In genomic region chr17:84477176-84477575, GRCm38 (mm10) we compare ENCODE assay signal across 23 mouse cellular contexts. TPM values are rescaled to one million over a fixed set of nuclear protein-coding genes. Genes with fewer than 3 reads are reported as not detected.
DNase-seq lines count a peak whose midpoint lies in the region; ATAC-seq and TF ChIP-seq lines count a peak whose summit lies in the region.
"Had no signal": no experiment of that assay in that cellular context is flagged by ENCODE, and none has a peak within 500 bp of the region (broad histone marks: within the 10 kb centered on the region; RNA-seq: fewer than 3 reads in every experiment).

No protein-coding gene starts in this region.

- peak; percentile 55 for ATAC-seq in common myeloid progenitor, adult 5-6 weeks (replicated peaks; ENCODE audit: low read depth, poor library complexity, severe bottlenecking)
- no peak for ATAC-seq in forebrain, embryonic 16.5 days
- ATAC-seq: activated CD4-positive, CD25-positive, alpha-beta regulatory T cell, adult 4 months; forebrain, embryonic 13.5 days; intestine, embryonic 16.5 days; Patski had no signal

- no peak overlapping the region for H3K4me2 ChIP-seq in forebrain, embryonic 16.5 days (ENCODE audit: low read length)
- H3K4me2 ChIP-seq: embryonic facial prominence, embryonic 13.5 days; forebrain, embryonic 13.5 days; heart, embryonic 11.5 days; heart, embryonic 15.5 days; hindbrain, embryonic 15.5 days had no signal

- no peak overlapping the region for H3K27ac ChIP-seq in forebrain, embryonic 16.5 days (ENCODE audit: low read length)
- H3K27ac ChIP-seq: embryonic facial prominence, embryonic 13.5 days; forebrain, embryonic 13.5 days; gastrocnemius, adult 2 months; heart, embryonic 15.5 days; hindbrain, embryonic 15.5 days had no signal

- DNase-seq in lung, postnatal 14 days: peak; percentile 16
- no peak for DNase-seq in lung, adult 2 months
- DNase-seq in lung, postnatal 25 days (ENCODE audit: low spot score): peak; percentile 25
- no peak for DNase-seq in ovary, postnatal 36 days (ENCODE audit: low spot score)
- DNase-seq in adrenal gland, postnatal 10 days: no peak
- DNase-seq: adrenal gland, adult 2 months; adrenal gland, postnatal 36 days; cerebellum, adult 2 months; gastrocnemius, adult 2 months; gastrocnemius, postnatal 25 days; heart, adult 18-20 months; heart, postnatal 14 days had no signal

- no peak for TF ChIP-seq POLR2A in lung, adult 2 months (IDR thresholded peaks at IDR 0.05; ENCODE audit: borderline replicate concordance, extremely low read depth, low read depth, low read length)

- H3K9me3 ChIP-seq in forebrain, embryonic 16.5 days (ENCODE audit: control insufficient read depth, low read length): no peaks in the 10 kb centered on the region
- H3K9me3 ChIP-seq: embryonic facial prominence, embryonic 13.5 days; forebrain, embryonic 13.5 days; heart, embryonic 15.5 days; hindbrain, embryonic 15.5 days had no signal

- WGBS in lung, adult 2 months: 78% methylated on average over 5 of the region's 5 CpGs
- WGBS in forebrain, embryonic 16.5 days: 91% methylated on average over 5 of the region's 5 CpGs

- H3K36me3 ChIP-seq in forebrain, embryonic 16.5 days (ENCODE audit: control insufficient read depth, insufficient read depth): no peaks in the 10 kb centered on the region
- H3K36me3 ChIP-seq: embryonic facial prominence, embryonic 13.5 days; heart, embryonic 15.5 days; hindbrain, embryonic 15.5 days had no signal

- no peaks in the 10 kb centered on the region for H3K27me3 ChIP-seq in forebrain, embryonic 16.5 days (replicated peaks; ENCODE audit: control insufficient read depth, insufficient read depth, low read length)
- H3K27me3 ChIP-seq: embryonic facial prominence, embryonic 13.5 days; forebrain, embryonic 13.5 days; heart, embryonic 15.5 days; hindbrain, embryonic 15.5 days; Patski had no signal

- no peak overlapping the region for H3K9ac ChIP-seq in forebrain, embryonic 16.5 days (replicated peaks; ENCODE audit: low read depth, low read length)
- H3K9ac ChIP-seq: embryonic facial prominence, embryonic 13.5 days; forebrain, embryonic 13.5 days; heart, embryonic 15.5 days; hindbrain, embryonic 15.5 days had no signal

- no peak overlapping the region for H3K4me3 ChIP-seq in lung, adult 2 months (replicated peaks; ENCODE audit: extremely low read depth, low read depth, low read length)
- H3K4me3 ChIP-seq in forebrain, embryonic 16.5 days (replicated peaks; ENCODE audit: low read length): no peak overlapping the region
- H3K4me3 ChIP-seq: embryonic facial prominence, embryonic 13.5 days; forebrain, embryonic 13.5 days; gastrocnemius, adult 2 months; heart, embryonic 15.5 days; hindbrain, embryonic 15.5 days had no signal

- TF ChIP-seq CTCF in lung, adult 2 months (IDR thresholded peaks at IDR 0.05; ENCODE audit: insufficient read depth, low read length): no peak

- no peaks in the 10 kb centered on the region for H3K4me1 ChIP-seq in lung, adult 2 months (ENCODE audit: control insufficient read depth, insufficient read depth, low read length)
- 0 out of 2 replicates have a peak, but pooled peaks cover 3% of the 10 kb centered on the region for H3K4me1 ChIP-seq in forebrain, embryonic 16.5 days (replicated peaks; ENCODE audit: control insufficient read depth, insufficient read depth, low read length)
- H3K4me1 ChIP-seq: hindbrain, embryonic 15.5 days had no signal

RNA-seq across cellular contexts. Expression of gene Thada, which starts 11.2 kb away (rescaled TPM):
- 10.9 and 12.8 TPM in 2 replicates for polyA plus RNA-seq in lung, adult 2 months (2012; rRNA removed)
- 38.5 and 40.6 TPM in 2 replicates for total RNA-seq in common myeloid progenitor, adult 5-6 weeks (2017)
- 10 to 100 TPM; 13.0 to 18.4 TPM for total RNA-seq in adrenal gland, postnatal 10 days (2021)
- polyA plus RNA-seq in forebrain, embryonic 16.5 days (2015; fragmentation: Nextera tagmentation; extraction: Ambion mirVana): 5.9 and 6.6 TPM in 2 replicates

RNA-seq across cellular contexts. Expression of gene Plekhh2, which starts 34.5 kb away (rescaled TPM):
- 8.0 and 12.1 TPM in 2 replicates for polyA plus RNA-seq in lung, adult 2 months (2012; rRNA removed)
- not detected in 2 replicates for total RNA-seq in common myeloid progenitor, adult 5-6 weeks (2017)
- 1 to 10 TPM; 7.4 to 7.6 TPM for total RNA-seq in adrenal gland, postnatal 10 days (2021)
- 0.84 and 1.7 TPM in 2 replicates for polyA plus RNA-seq in forebrain, embryonic 16.5 days (2015; fragmentation: Nextera tagmentation; extraction: Ambion mirVana)
- total RNA-seq: hematopoietic stem cell, adult 5-6 weeks had no signal

Comparison
In these comparisons a context has a peak if more than half of its experiments do, and no peak if none do; other contexts are left out.
1. DNase-seq: peak in lung, postnatal 14 days (single experiment) and lung, postnatal 25 days (single experiment); none in lung, adult 2 months (single experiment), ovary, postnatal 36 days (single experiment) and adrenal gland, postnatal 10 days (single experiment).